Mouse (Mus musculus): ENCODE measurements around the gene Cxcl16.
"Not testable (repeated sequence)": the region's sequence is repeated elsewhere in the genome, so short reads cannot be mapped to it uniquely, and the experiment has no call there.

The Cxcl16 gene

DNA sequence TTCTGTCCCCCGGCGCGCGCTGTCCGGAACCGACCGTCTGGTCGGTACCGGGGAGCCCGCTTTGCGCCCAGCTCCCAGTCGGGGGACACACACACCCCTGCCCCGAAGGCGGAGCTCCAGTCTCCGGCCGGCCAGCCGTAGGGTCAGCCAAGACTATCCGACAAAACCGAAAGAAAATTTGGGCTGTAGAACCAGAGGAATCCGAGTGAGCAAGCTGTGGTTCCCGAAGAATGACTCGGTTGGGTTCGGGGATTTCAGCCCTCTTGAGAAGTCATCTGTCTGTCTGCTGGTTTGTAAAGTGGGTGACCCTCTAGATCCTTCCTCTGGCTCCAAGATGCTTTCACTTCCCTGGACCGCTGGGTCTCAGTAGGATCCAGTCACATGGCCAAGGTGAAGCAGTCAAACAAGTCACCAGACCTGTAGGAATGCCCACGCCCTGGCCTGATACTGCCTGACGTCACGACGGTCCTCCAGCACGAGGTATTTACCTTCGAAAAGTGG lies at the start of gene Cxcl16:
Cxcl16 (minus strand) TSS at position 384 of the 501 bp plus-strand sequence.
- in situ Hi-C loops (cut with MboI; ENCODE audit: low sequenced_read_pairs) = loop anchor here (5.0 kb wide), 1 partner anchor 43 kb away; no protein-coding TSS in a partner anchor

DNA sequence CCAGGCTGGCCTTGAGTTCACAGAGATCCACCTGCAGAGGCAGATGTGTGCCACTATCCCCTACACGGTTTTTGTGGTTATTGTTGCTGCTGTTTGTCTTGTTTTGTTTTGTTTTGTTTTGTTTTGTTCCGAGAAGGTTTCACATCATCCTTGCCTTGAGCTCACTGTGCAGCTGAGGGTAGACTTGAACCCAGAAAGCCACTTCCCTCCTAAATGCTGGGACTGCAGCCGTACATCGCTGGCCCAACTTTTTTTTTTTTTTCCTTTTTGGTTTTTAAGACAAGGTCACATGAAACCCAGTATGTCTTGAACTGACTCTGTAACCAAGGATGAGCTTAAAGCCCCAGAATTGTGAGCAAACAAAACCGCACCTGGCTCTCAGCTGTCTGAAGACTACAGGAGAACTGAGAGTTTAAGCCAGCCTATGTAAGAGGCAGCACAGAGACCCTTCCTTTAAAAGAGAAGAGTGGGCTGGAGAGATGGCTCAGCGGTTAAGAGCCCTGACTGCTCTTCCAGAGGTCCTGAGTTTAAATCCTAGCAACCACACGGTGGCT lies 47.3 kb upstream of the Cxcl16 start:
- in situ Hi-C loops (cut with MboI; ENCODE audit: low sequenced_read_pairs) = loop anchor here (5.0 kb wide), 1 partner anchor 75 kb away; the partner anchor contains the start of gene Arrb2

DNA sequence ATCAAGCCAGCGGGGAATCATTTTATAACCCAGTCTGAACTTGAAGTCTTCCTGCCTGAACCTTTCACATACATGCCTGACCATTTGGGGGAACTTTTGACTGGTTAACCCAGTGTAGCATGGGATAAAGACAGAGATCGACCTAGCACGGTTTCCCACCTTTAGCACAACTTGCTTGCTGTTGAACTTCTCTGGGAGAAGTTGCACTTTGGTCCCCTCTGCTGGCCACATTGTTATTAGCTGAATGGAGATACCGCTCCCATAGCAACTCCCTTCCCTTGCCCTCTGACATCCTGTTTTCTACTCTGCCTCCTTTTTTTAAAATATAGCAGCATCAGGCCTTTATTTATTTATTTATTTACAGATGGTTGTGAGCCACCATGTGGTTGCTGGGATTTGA lies 46.6 kb upstream of the Cxcl16 start:
- in situ Hi-C loops (cut with MboI; ENCODE audit: low sequenced_read_pairs) = loop anchor here (5.0 kb wide), 1 partner anchor 74 kb away; the partner anchor contains the start of gene Arrb2

DNA sequence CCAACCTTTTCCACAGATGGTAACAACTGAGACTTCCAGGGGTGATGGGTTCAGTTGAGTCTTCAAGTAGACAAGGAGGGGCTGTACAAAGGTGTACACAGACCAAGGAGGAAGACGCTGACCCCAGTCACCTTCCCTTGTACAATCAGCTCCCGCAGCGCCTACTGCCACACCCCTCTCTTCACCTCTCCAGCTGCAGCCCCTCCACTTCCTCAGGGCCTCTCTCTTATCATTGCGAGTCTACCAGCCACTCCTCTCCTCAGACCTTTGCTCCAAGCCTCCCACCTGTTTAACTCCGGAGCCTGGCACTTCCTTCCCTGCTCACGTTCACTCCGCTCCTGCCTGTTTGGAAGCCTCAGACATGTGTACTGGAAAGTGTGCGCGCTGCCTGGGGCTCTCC lies 45.2 kb upstream of the Cxcl16 start, which contains the start of gene Tm4sf5:
Tm4sf5 (plus strand) TSS at position 275 of the 400 bp plus-strand sequence.
- in situ Hi-C loops (cut with MboI; ENCODE audit: low sequenced_read_pairs) = loop anchor here (5.0 kb wide), 2 partner anchors 43 to 73 kb away; partner anchors contain the start of gene Arrb2

DNA sequence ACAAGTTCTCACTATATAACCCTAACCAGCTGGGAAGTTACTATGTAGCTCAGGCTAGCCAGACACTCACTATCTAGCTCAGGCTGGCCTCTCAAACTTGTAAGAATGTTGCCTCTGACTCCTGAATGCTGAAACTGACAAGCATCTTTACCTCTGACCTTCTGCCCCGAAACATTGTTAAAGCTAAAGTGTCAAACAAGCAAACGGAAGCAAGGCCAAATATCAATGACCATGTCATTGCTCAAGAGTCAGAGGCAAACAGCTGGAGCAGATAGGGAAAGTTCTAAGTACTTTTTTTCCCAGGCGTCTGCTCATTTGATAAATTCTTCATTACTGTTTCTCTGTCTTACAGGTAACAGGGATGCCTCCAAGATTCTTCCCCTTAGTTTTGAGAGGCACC lies 42.2 kb upstream of the Cxcl16 start:
- in situ Hi-C loops (cut with MboI; ENCODE audit: low sequenced_read_pairs) = loop anchor here (5.0 kb wide), 1 partner anchor 40 kb away; no protein-coding TSS in a partner anchor

DNA sequence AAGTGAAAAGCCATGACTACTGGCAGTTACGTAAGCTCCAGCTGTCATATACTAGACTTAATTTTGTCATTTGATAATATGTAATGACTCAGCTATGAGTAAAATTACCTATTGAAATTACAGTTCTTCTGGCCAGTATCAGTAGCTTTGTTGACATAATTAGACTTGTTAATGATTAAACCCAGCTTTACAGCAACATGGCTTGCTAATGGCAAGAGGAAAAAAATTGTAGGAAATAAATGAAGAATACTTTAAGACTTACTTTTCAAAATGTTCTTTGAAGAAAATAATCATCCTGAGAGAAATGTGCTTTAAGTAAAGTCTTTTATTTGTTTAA lies 40.7 kb upstream of the Cxcl16 start:
- in situ Hi-C loops (cut with MboI; ENCODE audit: low sequenced_read_pairs) = loop anchor here (5.0 kb wide), 1 partner anchor 38 kb away; no protein-coding TSS in a partner anchor

DNA sequence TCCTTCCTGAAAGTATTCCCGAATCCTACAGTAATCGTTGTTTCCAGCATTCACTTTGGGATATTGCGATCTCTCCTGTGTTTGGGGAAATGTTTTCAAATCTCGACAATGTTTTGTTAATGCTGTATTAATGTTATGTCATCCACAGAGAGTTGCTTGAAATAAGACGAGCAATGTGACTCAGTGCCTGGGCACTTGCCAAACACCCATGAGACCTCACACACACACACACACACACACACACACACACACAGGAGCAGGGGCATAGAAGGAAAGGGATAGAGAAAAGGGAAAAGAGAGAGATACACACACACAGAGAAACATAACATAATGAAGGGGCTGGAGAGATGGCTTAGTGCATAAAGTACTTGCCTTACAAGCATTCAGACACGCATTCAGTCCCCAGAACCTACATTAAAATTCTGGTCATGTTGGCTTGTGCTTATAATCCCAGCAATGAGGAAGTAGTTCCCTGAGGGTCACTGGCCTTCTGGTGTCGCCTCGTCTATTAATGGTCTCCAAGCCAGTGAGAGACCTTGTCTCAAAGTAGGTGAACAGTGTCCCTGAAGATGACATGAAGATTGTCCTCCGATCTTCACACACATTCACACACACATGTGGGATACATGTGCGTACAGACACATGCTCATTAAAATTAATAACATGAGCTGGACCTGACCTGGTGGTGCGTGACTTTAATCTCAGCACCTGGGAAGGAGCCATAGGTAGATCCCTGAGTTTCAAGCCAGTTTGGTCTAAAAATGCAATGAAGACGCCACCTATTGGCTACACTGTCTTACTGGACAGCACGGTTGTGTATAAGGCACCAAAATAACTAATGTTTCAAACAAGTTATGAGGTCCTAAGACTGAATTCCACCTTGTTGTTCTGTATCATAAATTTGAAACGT lies 40.0 kb upstream of the Cxcl16 start:
- in situ Hi-C loops (cut with MboI; ENCODE audit: low sequenced_read_pairs) = loop anchor here (5.0 kb wide), 1 partner anchor 38 kb away; no protein-coding TSS in a partner anchor

DNA sequence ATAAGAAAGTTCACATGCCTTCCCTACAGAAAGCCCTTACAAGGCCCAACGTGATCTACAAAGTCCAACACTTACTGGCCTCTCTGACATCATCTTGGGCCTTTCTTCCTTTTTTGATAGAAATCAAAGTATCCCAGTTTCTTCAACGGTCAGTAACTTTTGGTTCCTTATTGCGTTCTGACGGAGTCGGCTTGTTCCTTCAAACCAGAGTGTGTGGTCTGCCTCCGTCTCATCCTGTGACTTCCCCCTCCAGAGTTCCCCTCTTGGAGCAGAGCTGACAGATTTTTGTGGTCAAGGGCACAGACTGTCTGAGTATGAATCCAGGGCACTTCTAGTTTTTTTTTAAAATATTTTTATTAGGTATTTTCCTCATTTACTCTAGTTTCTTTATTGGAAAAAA lies 29.9 kb upstream of the Cxcl16 start:
- in situ Hi-C loops (cut with MboI; ENCODE audit: low sequenced_read_pairs) = no loop called here

DNA sequence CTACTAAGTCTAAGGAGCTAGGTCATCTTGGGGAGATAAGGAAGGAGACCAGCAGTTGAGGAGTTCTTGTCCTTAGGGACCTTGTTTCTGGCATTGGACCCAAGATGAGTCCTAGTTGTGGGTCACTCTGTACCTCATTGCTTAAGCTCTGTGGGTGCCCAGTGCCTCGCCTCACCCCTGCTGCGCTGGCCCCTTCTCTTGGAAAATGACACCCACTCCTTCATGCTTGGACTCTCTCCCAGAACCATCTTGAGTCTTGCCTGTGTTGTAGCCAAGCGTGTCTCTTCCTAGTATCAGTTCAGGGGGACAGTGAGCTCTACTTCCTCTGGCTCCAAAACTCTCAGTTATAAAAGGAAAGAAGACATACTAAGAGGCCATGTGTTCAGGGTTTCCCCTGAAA lies 29.4 kb upstream of the Cxcl16 start:
- in situ Hi-C loops (cut with MboI; ENCODE audit: low sequenced_read_pairs) = no loop called here

DNA sequence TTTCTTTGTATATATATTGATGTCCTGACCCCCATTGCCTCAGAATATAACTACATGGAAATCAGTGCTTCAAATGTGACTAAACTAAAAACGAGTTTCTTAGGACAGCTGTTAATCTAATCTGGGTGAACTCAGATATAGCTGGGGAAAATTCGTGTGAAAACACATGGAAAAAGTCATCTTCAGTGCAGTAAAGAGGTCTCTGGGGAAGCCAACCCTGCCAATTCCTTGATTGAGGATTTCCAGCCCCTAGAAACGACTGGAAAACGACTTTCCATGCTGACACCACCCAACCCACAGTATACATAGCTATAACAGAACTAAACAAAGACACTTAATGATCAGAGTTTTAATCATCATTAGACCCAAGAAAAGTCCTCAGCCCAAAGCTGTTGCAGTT lies 28.0 kb upstream of the Cxcl16 start:
- in situ Hi-C loops (cut with MboI; ENCODE audit: low sequenced_read_pairs) = no loop called here

DNA sequence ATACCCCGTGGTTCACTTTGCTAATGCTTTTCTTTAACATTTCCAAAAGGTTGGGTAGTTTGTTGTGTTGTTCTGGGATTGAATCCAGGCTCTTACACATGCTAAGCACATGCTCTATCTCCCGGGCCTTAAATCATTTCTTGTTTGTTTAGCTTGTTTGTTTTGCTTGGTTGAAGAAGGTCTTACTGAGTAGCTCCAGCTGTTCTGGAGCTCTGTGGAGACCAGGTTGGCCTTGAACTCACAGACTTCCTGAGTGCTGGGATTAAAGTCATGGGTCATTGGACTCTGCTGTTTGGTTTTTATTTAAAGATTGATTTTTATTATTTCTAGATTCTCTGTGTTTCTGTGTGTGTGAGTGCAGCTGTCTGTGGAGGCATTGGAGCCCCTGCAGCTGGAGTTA lies 25.7 kb upstream of the Cxcl16 start:
- in situ Hi-C loops (cut with MboI; ENCODE audit: low sequenced_read_pairs) = no loop called here

DNA sequence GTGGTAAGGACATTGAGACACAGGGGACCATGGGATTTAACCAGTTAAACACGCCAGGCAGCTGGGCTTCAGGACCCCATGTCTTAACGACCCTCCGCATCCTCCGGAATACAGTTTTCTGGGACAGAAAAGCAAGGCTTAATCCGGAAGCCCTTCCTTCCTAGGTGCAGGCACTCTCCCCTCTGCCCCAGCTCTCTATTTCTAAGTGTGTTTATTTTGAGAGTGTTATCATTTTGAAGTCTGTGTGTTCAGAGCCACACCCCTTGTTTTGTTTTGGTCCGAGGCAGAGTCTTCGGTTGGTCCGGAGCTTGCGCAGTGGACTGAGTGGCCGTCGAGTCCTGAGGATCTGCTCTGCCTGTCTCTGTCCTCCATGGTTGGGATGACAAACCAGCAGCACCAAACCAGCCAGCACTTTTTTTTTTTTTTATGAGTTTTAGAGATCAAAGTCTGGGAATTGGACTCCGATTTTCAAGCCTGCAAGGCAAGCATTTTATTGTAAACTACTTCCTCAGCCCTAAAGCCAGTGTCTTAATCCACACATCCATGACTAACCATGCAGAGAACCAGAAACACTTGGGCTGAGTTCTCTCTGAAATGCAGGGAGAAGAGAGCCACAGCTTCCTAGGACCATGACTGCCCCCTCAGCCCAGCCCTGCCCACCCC lies 15.2 kb upstream of the Cxcl16 start:
- in situ Hi-C loops (cut with MboI; ENCODE audit: low sequenced_read_pairs) = no loop called here

DNA sequence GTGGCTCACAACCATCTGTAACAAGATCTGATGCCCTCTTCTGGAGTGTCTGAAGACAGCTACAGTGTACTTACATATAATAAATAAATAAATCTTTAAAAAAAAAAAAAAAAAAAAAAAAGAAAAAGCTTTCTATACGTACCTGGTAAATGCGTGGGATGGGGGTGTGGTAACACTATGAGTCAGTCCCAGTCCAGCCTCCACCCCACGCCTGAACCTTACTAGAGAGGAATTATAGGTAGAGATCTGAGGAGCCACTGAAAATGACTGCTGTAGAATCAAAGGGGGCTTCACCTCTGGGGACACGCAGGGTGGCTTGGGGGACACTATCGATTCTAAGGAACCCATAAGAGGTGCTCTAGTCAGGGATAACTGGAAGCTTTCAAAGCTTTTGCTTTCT lies 13.5 kb upstream of the Cxcl16 start:
- in situ Hi-C loops (cut with MboI; ENCODE audit: low sequenced_read_pairs) = not testable (repeated sequence)

DNA sequence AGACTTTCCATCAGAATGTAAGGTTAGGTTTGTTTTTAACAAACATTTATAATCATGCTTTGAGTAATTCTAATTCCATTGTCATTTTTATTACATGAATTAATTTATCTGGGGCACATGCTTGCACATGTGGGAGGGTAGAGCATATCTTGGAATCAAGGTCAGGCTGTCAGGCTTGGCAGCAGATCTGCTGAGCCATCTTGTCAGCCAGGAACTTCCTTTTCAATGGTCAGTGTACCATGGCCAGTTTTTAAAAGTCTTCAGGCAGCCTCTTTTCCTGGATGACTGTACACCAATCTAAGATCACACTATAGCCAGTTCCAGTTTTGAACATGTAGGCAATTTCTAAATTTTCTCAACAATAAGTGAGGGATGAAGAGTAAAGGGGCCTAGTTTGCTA lies 12.9 kb upstream of the Cxcl16 start:
- in situ Hi-C loops (cut with MboI; ENCODE audit: low sequenced_read_pairs) = no loop called here

DNA sequence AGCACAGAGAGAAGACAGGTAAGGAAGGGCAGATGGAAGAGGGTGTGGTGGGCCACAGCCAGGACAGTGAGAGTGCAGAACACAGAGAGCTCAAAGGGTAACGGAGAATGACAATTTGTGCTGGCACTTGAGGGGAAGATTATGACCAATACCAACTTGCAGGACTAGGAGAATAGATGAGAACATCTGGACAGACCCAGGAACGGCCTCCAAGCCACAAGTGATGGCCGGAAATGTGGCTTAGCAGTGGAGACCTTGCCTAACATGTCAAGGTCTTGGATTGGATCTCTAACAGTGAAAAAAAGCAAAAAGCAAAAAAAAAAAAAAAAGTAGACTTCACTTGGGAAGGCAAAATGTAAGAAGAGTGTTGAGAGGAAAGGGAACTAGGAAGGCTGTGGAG lies 10.0 kb upstream of the Cxcl16 start:
- in situ Hi-C loops (cut with MboI; ENCODE audit: low sequenced_read_pairs) = no loop called here

DNA sequence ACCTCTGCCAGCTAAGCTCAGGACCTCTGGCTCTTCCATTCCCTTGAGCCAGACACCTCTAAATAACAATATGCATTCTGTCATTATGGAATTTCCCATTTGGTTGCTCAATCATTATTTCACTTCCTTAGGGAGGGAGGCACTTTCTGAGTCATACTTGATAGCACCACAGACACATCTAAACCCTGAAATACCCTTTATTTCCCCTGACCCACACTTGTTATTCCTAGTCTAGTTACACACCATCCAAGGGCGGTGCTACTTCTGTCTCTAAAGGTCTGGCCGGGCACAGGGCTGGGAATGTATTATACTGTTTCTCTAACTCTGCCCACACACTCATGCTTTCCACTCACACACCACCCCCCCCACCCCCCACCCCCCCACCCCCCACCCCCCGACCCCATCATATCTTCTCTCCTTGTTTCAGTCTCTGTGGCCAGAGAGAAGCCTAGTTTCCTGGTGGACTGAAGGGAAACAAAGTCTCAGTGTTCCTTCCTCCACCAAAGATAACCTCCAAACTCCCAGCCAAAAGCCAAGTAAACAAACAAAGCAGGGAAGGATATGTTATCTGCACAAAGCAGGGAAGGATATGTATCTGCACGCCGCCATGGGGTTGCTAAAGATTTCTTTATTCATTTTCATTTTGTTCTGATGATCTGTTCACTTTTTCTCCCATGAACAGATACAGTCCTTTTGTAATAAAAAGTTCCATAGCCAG lies 8.3 kb upstream of the Cxcl16 start:
- in situ Hi-C loops (cut with MboI; ENCODE audit: low sequenced_read_pairs) = no loop called here

DNA sequence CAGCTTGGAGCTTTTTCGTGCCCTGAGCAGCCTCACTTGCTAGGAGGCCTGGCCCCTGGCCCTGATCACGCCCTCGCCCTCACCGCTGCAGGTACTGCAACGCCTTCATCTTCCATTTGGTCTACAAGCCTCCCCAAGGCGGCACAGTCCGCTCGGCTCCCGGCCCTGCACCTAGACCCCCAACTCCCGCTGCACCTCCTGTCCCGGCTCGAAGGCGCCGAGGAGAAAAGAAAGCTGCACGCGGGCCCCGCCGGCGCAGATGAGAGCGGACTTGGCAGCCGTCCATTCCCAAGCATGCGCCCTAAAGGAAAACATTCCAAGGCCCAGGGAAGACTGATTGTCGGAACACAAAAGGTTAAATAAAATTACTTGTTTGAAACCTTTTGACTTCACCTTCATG lies 6.0 kb upstream of the Cxcl16 start:
- in situ Hi-C loops (cut with MboI; ENCODE audit: low sequenced_read_pairs) = no loop called here

DNA sequence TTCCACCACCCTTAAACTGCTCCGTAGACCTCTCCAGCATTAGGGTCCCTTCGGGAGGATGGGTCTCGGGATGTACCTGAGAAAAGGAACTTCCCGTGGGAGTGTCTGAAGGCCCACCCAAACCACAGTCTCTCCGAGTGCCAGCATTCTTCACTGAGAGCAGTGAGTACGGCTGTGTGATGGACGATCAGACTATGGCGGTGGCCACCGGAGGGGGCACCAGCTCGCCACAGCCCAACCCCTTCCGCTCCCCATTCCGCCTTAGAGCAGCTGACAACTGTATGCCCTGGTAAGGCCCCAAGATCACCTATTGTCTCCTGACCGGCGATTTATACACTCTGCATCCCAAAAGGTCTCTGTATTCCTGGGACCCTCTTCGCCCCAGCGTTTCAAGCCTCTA lies 5.4 kb upstream of the Cxcl16 start:
- in situ Hi-C loops (cut with MboI; ENCODE audit: low sequenced_read_pairs) = no loop called here

DNA sequence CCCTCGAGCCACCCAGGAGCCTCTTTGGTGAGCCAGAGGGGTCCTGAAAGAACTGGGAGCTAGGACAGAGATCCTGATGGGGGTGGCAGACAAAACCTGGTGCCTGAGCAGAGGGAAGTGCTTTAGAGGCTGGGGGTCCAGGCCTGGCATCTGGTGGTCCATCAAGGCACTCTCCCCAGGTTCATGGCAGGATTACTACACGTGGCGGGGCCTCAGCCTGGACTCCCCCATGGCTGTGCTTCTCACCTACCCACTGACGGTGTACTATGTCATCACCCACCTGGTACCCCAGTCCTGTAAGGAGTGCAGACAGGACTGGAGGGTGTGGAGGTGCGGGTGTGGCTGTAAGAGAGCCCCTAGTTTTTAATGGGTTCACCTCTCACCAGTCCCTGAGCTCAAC lies 4.2 kb upstream of the Cxcl16 start:
- in situ Hi-C loops (cut with MboI; ENCODE audit: low sequenced_read_pairs) = loop anchor here (5.0 kb wide), 1 partner anchor 38 kb away; no protein-coding TSS in a partner anchor
